Mouse (Mus musculus) heart, embryonic 11.5 days (tissue): ENCODE measurements around the gene Il6ra. TPM values are rescaled to one million over a fixed set of nuclear protein-coding genes. Genes with fewer than 3 reads are reported as not detected.

Experiments used
- ATAC-seq: fragments of 200-750 bp; cut with Nextera tagmentation; replicated peaks from 2 replicates; pipeline ENCODE4 v1.8.0; 2017; ENCODE audit warnings: moderate library complexity; ENCODE audit not compliant: insufficient number of reproducible peaks, low FRiP score, low TSS enrichment
- H3K27ac ChIP-seq: fragments of 300-500 bp; sonication (generic); 2 replicates; pipeline ENCODE4 v1.5.1; 2014; ENCODE audit warnings: mild to moderate bottlenecking, low read depth, low read length
- H3K27me3 ChIP-seq: fragments of 300-500 bp; sonication (generic); 2 replicates; pipeline ENCODE4 v1.6.1; 2014; ENCODE audit warnings: mild to moderate bottlenecking, low read length, mixed read lengths; ENCODE audit not compliant: control insufficient read depth, insufficient read depth
- H3K36me3 ChIP-seq: fragments of 300-500 bp; sonication (generic); 2 replicates; pipeline ENCODE4 v1.6.1; 2014; ENCODE audit warnings: mild to moderate bottlenecking, low read length, moderate library complexity, mixed read lengths; ENCODE audit not compliant: control insufficient read depth, insufficient read depth
- H3K4me1 ChIP-seq: fragments of 300-500 bp; sonication (generic); 2 replicates; pipeline ENCODE4 v1.6.1; 2014; ENCODE audit warnings: low read length; ENCODE audit not compliant: control insufficient read depth, insufficient read depth
- H3K4me2 ChIP-seq: fragments of 300-500 bp; sonication (generic); 2 replicates; pipeline ENCODE4 v1.6.1; 2014; ENCODE audit warnings: mild to moderate bottlenecking, moderate library complexity
- H3K4me3 ChIP-seq: fragments of 300-500 bp; sonication (generic); 2 replicates; pipeline ENCODE4 v1.5.1; 2014; ENCODE audit warnings: low read depth, low read length
- H3K9ac ChIP-seq: fragments of 300-500 bp; sonication (generic); 2 replicates; pipeline ENCODE4 v1.6.1; 2014; ENCODE audit warnings: mild to moderate bottlenecking, low read depth, low read length, moderate library complexity
- H3K9me3 ChIP-seq: fragments of 300-500 bp; sonication (generic); replicated peaks from 2 replicates; pipeline ENCODE4 v1.6.1; 2016; ENCODE audit warnings: low read length; ENCODE audit not compliant: control insufficient read depth
- WGBS: fragments of 180-500 bp; shearing (Covaris S2); extraction: QIAGEN DNeasy Blood & Tissue Kit; methylation state at CpG from one replicate; pipeline ENCODE4 v1.1.7; 2014; ENCODE audit not compliant: insufficient replicate concordance; 5-methylcytosine and 5-hydroxymethylcytosine counted together
- polyA plus RNA-seq: library from polyadenylated mRNA; unstranded; fragments of >200 nt; fragmentation: Nextera tagmentation; extraction: Ambion mirVana; gene quantifications from 2 replicates; pipeline ENCODE4 v1.2.1, GENCODE M21; 2014

Il6ra gene
- polyA plus RNA-seq, 1 experiment from 2014 or later: 0.23 TPM

- Histone ChIP-seq H3K9ac (no peak overlapping the region), H3K36me3 (no peaks in the 10 kb centered on the region)
- WGBS: 68% methylated on average over 4 of the region's 4 CpGs
Measured at GRCm38 (mm10) chr3:89876469-89876868, 36.5 kb downstream of the Il6ra start.

GRCm38 (mm10) chr3:89875781-89876180, 37.2 kb downstream of the Il6ra start:
- WGBS: 86% methylated on average over 8 of the region's 8 CpGs
- no peak overlapping the region for H3K4me3 ChIP-seq
- no peak overlapping the region for H3K27ac ChIP-seq
- no peaks in the 10 kb centered on the region for H3K9me3 ChIP-seq
- H3K36me3 ChIP-seq: no peaks in the 10 kb centered on the region
- H3K4me2 ChIP-seq: no peak overlapping the region
- no peak overlapping the region for H3K9ac ChIP-seq
- ATAC-seq: no peak
- no peaks in the 10 kb centered on the region for H3K4me1 ChIP-seq
- no peaks in the 10 kb centered on the region for H3K27me3 ChIP-seq

More at GRCm38 (mm10) chr3:89876469-89876868, 36.5 kb downstream of the Il6ra start:
- Histone ChIP-seq H3K4me2 (no peak overlapping the region), H3K4me1 (no peaks in the 10 kb centered on the region), H3K27me3 (no peaks in the 10 kb centered on the region), H3K4me3 (no peak overlapping the region), H3K27ac (no peak overlapping the region), H3K9me3 (no peaks in the 10 kb centered on the region)
- no peak for ATAC-seq

DNA sequence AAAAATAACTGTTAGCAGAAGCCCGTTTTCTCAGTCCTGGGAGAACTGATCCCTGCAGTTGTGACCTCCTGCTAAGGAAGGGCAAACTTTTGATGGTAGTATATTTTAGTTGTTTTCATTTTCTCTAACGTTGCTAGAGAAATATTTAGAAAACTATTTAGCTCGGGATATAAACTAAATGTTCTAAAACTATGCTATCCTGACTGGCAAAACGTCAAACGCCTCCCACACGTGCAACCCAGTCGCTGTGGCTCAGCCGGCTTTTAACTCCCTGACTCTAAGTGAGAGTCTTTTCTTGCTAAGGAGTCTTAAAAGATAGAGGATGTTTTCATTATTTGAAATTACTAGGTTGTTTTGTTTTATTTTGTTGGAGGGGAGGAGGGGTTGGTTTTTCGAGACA, 38.0 kb downstream of the Il6ra start:
- Histone ChIP-seq H3K4me2 (no peak overlapping the region), H3K9me3 (no peaks in the 10 kb centered on the region), H3K27me3 (no peaks in the 10 kb centered on the region), H3K9ac (no peak overlapping the region), H3K27ac (no peak overlapping the region), H3K4me3 (no peak overlapping the region), H3K4me1 (no peaks in the 10 kb centered on the region), H3K36me3 (no peaks in the 10 kb centered on the region)
- WGBS: 80% methylated on average over 9 of the region's 9 CpGs
- no peak for ATAC-seq

DNA sequence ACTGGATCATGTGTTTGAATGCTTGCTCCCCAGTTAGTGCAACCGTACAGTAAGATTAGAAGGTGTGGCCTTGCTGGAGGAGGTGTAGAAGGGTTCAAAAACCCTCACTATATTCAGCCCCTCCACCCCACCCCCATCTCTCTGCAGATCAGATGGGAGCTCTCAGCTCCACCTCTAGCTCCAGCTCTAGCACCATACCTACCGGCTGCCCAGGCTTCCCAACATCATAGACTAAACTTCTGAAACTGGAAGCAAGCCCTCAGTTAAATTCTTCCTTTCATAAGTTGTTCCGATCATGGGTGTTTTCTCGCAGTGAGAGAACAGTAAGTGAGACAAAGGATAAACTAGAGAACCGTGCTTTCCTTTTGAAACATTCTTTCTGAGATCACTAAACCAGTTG, 38.9 kb downstream of the Il6ra start:
- H3K27me3 ChIP-seq: no peaks in the 10 kb centered on the region
- H3K36me3 ChIP-seq: no peaks in the 10 kb centered on the region
- WGBS: 84% methylated on average over 5 of the region's 5 CpGs
- H3K9ac ChIP-seq: no peak overlapping the region
- H3K27ac ChIP-seq: no peak overlapping the region
- H3K4me1 ChIP-seq: peaks cover 5% of the 10 kb centered on the region
- no peak overlapping the region for H3K4me2 ChIP-seq
- ATAC-seq: no peak
- H3K9me3 ChIP-seq: no peaks in the 10 kb centered on the region
- H3K4me3 ChIP-seq: no peak overlapping the region

DNA sequence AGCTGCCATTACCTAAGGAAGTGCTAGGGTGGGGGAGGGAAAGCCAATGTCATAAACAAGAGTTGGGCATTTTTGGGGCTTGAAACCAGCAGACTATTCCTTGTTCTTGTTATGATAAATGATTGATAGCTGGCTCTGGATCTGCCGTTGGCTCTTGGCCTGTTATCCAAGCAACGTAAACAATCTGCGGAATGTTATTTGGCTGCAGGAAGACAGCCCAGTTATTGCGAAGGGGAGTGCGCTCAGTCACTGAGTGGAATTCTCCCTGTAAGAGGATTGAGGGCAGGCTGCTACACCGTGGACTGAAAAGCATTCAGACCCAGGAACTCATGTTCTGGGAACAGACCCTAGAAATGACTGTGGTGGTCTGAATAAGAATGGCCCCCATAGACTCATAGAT, 40.3 kb downstream of the Il6ra start:
- H3K4me1 ChIP-seq: peaks cover 13% of the 10 kb centered on the region
- H3K9me3 ChIP-seq: no peaks in the 10 kb centered on the region
- no peak overlapping the region for H3K4me3 ChIP-seq
- no peak overlapping the region for H3K9ac ChIP-seq
- 62% methylated on average over 6 of the region's 6 CpGs for WGBS
- no peaks in the 10 kb centered on the region for H3K36me3 ChIP-seq
- no peaks in the 10 kb centered on the region for H3K27me3 ChIP-seq
- H3K27ac ChIP-seq: no peak overlapping the region
- ATAC-seq: no peak
- no peak overlapping the region for H3K4me2 ChIP-seq

DNA sequence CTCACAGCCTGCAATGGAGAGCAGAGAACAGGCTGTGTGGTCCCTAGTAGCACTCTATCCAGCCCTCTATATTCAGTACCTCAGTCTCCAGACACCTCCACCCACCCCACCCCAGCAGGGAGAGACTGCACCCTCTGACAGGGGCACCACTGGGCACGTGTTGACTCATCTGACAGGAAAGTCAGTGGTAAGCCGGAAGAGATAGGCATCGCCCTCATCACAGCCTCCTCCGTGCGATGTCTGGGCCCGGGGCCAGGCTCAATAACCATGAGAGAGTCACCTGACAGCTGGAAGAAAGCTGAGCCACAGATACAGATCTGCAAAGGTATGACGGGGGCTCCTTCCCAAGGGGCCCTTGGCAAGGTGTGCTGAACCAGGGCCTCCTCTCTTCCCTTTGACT, 40.8 kb downstream of the Il6ra start:
- H3K4me3 ChIP-seq: no peak overlapping the region
- no peaks in the 10 kb centered on the region for H3K27me3 ChIP-seq
- ATAC-seq: no peak
- 79% methylated on average over 7 of the region's 7 CpGs for WGBS
- no peak overlapping the region for H3K27ac ChIP-seq
- H3K4me1 ChIP-seq: peaks cover 13% of the 10 kb centered on the region
- H3K9me3 ChIP-seq: no peaks in the 10 kb centered on the region
- no peak overlapping the region for H3K9ac ChIP-seq
- H3K4me2 ChIP-seq: no peak overlapping the region
- no peaks in the 10 kb centered on the region for H3K36me3 ChIP-seq

DNA sequence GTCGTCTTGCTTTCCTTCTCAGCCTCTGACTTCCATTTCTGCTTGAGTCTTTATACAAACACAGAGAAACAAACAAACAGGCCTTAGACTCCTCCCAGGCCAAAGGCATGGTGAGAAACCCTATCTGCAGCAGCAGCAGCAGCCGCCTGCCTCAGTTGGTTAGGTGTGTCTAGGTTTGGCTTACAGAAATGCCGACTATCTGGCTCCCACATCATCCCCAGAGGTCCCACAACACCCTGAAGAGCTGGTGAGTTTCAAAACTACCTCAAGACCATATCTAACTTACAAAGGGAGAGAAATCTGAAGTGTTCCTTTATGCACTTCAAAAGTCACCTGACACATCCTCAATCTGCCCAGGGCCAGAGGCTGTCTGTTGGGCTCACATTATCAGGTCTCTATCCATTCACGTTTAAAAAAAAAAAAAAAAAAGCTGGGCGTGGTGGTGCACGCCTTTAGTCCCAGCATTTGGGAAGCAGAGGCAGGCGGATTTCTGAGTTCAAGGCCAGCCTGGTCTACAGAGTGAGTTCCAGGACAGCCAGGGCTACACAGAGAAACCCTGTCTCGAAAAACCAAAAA, 41.6 kb downstream of the Il6ra start:
- Histone ChIP-seq H3K36me3 (no peaks in the 10 kb centered on the region), H3K4me3 (no peak overlapping the region), H3K4me1 (peaks cover 13% of the 10 kb centered on the region), H3K27me3 (no peaks in the 10 kb centered on the region), H3K4me2 (no peak overlapping the region), H3K9ac (no peak overlapping the region), H3K9me3 (no peaks in the 10 kb centered on the region), H3K27ac (no peak overlapping the region)
- 66% methylated on average over 8 of the region's 8 CpGs for WGBS
- ATAC-seq: no peak

GRCm38 (mm10) chr3:89870472-89871271, 42.3 kb downstream of the Il6ra start:
- Histone ChIP-seq H3K27ac (no peak overlapping the region), H3K9ac (no peak overlapping the region)
- no peak for ATAC-seq

GRCm38 (mm10) chr3:89869556-89869955, 43.4 kb downstream of the Il6ra start:
- Histone ChIP-seq H3K9me3 (no peaks in the 10 kb centered on the region), H3K4me3 (no peak overlapping the region), H3K9ac (no peak overlapping the region), H3K4me2 (no peak overlapping the region), H3K36me3 (no peaks in the 10 kb centered on the region), H3K4me1 (peaks cover 16% of the 10 kb centered on the region), H3K27ac (no peak overlapping the region), H3K27me3 (no peaks in the 10 kb centered on the region)
- WGBS: 59% methylated on average over 9 of the region's 9 CpGs
- no peak for ATAC-seq

More at GRCm38 (mm10) chr3:89870472-89871271, 42.3 kb downstream of the Il6ra start:
- Histone ChIP-seq H3K27me3 (no peaks in the 10 kb centered on the region), H3K4me1 (peaks cover 13% of the 10 kb centered on the region), H3K36me3 (no peaks in the 10 kb centered on the region), H3K4me2 (no peak overlapping the region), H3K4me3 (no peak overlapping the region), H3K9me3 (no peaks in the 10 kb centered on the region)
- WGBS: 70% methylated on average over 22 of the region's 22 CpGs
